Mouse (Mus musculus): ENCODE measurements around the gene Dnajb11. TPM values are rescaled to one million over a fixed set of nuclear protein-coding genes. Genes with fewer than 3 reads are reported as not detected.

Gene Dnajb11
- 10 to 100 TPM; 45.0 to 54.4 TPM for polyA plus RNA-seq (2017; shearing (Covaris generic))

- peak; percentile 91 for ATAC-seq
These were observed at the start of gene Dnajb11, which contains the start of gene Tbccd1 for GRCm38 (mm10) chr16:22857431-22858113. Gene Dnajb11, plus strand, starts transcription at chr16:22857845. Gene Tbccd1, minus strand, starts transcription at chr16:22857669.

DNA sequence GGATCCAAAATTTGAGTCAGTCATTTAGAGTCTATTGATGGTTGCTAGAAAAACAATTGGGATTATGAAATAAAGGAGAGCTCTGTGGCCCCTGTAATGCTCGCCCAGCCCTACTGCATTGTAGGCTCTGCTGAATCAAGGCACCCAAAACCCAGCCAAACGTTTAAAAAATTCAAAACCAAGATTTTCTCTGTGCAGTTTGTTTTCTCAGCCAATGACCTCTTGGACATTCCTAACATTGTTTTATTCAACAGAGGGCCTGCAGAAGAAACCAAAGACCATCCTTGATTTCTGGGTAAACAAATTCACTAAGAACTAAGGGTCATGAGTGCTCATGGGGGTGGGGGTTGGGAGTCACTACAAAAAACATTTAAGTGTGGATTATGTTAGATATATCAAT is 46.2 kb upstream of the Dnajb11 start, which contains the start of gene Crygs:
Crygs (minus strand) TSS at position 101 of the 400 bp plus-strand sequence.
- ATAC-seq = no peak

DNA sequence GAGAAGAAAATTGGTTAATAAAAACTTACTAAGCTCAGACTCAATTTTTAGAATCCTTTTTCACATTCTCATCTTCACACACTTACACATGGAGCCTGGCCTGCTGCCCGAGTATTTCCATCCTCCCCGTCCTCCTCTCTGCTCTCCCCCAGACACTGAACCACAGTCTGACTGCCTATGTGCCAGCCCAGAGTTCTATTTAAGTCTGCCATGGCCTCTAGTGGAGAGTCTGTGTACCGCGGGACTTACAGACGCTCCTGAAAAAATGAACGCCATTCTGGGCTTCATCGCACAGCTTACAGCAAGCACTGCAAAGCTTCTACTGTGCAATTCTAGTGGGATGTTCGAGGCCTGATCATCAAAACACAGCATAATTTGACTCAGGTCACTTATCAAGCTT is 36.9 kb upstream of the Dnajb11 start:
- ATAC-seq = no peak

DNA sequence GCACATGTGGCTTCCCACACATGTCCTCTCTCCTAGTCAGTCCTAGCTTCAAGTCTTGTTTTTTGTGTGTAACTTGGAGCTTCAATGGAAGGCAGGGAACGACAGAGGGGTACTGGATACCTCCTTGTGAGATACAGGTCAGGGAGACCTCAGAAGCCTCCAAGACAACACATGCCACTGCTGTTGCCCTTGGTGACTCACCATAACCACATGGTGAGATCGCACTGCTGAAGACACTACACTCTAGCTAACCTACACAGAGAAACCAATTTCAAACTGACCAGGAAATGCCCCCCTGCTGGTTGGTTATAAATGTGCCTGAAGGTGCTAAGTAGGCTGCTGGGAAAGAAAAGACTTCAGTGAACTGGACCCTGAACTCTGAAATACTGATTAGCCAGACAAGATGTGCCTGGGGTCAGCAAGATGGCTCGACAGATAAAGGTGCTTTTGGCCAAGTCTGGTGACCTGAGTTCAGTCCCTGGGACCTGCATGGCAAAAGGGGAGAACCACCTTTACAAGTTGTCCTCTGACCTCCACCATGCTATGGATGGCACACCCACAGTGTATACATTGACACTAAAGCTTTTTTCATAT is 24.6 kb upstream of the Dnajb11 start:
- no peak for ATAC-seq

GRCm38 (mm10) chr16:22839146-22839857 is 18.3 kb upstream of the Dnajb11 start:
- ATAC-seq = no peak

- no peak for ATAC-seq
These were observed 14.8 kb upstream of the Dnajb11 start for GRCm38 (mm10) chr16:22842871-22843270.

DNA sequence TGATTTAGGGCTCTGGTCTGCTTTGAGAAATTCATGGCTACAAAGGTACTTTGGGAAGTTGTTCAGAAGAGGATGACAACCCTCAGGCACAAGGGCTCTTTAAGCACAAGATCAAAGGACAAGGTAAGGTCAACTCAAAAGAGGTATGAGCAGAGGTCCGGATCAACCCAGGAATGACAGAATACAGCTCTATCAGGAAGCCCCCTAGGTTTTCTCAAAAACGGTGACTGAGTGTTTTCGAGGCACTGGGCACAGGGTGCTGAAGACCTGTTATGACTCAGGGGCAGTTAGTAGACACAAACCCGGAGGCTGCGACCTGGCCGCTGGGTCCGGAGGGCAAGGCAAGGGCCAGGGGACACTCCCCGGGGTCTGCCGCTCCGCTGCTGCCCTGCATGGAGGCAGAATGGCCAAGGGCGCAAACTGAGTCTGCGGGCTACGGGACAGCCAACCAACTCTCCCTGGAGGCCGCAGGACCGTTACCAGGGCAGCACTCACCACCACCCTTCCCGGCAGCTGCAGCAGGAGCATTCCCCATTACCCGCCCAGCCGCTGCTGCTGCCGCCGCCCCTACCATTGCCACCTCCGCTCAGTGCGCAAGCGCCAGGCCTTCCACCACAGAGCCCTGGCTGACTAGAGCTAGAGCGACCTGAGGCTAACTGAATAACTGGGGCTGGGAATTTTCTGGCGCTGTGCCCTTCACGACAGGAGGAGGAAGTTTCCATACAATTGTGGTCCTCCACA is 13.4 kb upstream of the Dnajb11 start:
- ATAC-seq = no peak

DNA sequence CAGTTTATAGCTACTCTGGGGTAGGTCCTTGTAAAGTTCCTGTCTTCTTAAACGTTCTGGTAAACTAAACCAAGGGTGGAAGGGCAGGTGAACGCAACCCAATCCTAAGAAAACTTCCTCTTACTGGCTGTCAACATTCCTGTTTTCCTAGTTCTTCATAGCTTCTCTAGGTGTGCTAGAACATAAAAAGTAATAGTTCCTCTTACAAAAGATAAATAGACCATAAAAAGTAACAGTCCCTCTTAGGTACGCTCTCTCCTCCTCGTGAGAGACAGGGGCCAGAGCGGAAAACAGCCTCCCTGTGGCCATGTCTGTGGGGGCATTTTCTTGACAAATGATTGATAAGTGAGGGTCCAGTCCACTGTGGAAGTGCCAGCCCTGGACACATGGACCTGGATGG is 12.8 kb upstream of the Dnajb11 start:
- ATAC-seq = no peak

DNA sequence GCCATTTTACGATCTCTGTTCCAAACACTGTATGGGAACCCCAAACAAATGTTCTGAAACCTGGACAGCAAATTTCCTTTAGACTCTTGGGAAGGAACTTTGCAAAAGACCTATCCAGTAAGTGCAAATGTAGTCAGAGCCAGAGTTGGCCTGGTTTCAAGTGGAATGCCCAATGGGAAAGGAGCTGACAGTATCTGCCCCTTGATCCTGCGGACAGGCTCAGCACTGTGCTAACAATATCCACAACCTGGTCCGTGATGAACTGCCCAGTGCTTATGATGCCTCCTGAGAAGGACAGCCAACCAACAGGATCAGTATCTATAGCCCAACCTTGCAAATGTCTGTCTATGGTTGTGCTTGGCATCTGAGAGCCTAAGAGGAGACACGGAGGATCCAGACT is 12.2 kb upstream of the Dnajb11 start:
- no peak for ATAC-seq

DNA sequence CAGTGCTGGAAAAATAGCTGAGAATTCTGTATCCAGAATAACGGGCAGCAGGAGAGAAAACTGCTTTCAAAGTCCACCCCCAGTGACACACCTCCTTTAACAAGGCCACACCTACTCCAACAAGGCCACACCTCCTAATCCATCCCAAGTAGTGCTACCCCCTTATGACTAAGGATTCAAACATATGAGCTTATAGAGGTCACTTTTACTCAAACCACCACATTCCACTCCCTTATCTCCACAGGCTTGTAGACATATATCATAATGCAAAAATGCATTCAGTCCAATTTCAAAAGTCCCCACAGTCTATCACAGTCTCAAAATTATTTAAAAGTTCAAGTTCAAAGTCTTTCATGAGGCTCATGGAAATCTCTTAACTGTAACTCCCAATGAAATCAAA is 10.0 kb upstream of the Dnajb11 start:
- ATAC-seq = no peak

DNA sequence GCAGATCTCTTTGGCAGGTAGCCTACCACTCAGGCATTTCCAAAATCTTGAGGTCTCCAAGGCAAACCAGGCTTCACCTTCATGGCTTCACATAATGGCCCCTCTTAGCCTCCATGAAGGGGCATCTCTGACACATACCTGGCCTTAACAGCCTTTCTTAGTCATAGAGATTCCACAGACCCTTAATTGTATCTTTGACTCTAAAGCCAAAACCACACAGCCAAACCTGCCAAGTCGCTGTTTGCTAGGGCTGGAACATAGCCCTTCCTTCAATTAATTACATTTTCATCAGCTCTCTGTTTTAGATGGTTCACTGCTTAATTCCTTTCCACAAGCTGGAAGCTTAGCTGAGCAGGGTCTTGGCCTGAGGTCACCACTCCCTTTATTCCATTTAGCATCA is 9.3 kb upstream of the Dnajb11 start:
- ATAC-seq = no peak

- ATAC-seq = no peak
These were observed 4.9 kb upstream of the Dnajb11 start for GRCm38 (mm10) chr16:22852709-22853108.

GRCm38 (mm10) chr16:22856773-22857172 is 872 bp upstream of the Dnajb11 start:
- ATAC-seq = no peak

- ATAC-seq = no peak
These were observed 14.8 kb downstream of the Dnajb11 start for GRCm38 (mm10) chr16:22872397-22872796.

DNA sequence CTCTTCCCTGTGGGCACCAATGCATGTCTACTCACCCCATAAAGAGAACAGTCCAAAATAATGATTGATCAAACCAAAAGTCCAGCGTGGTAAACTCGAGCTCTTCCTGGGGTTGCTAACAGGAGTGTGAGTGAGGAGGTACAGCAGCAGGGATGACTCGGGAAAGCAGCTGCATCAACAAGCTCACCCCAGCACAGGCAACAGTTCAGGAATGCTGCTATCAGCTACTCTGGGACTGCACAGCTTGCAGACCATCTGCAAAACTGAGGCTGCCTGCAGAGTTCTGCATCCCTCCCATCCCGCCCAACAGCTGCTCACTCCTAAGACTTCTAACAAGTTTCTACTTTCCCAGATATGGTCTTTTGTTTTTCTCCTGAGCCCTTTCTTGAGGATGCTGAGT is 15.7 kb downstream of the Dnajb11 start:
- ATAC-seq = no peak

DNA sequence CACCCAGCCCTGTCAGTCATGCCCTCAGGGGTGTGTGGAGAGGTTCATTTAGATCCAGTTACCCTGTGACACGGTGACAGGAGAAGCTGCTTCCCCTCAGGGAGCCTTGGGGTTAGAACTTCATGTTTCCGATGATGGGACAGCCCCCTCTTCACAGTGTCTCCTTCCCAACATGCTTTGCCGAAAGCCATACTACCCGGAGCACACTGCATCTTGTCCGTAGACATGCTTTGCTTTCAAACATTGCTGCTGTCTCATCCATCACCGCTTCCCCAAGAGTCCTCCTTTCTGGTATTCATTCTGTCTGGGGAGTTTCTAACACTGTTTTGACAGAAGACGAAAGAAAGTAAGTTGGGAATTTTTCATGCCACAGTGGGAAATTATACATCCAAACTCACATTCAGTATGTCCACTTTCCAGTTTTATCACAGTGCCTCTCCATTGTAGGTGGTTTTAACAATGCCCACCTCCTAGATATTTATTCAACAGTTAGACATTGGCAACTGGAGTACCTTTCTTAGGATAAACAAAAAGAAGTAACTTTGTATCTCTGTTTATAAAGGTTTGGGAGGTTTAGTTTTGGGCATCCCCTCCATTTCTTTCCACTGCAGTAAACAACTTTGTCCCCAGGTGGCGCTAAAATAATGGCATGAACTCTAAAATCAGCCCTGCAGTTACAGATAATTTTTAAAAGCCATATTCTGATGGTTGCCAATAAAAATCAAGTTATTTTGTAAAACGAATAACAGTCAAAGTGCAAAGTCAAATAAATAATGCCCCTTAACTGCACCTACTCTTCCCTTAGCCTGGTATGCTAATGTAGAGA is 18.8 kb downstream of the Dnajb11 start:
- no peak for ATAC-seq

DNA sequence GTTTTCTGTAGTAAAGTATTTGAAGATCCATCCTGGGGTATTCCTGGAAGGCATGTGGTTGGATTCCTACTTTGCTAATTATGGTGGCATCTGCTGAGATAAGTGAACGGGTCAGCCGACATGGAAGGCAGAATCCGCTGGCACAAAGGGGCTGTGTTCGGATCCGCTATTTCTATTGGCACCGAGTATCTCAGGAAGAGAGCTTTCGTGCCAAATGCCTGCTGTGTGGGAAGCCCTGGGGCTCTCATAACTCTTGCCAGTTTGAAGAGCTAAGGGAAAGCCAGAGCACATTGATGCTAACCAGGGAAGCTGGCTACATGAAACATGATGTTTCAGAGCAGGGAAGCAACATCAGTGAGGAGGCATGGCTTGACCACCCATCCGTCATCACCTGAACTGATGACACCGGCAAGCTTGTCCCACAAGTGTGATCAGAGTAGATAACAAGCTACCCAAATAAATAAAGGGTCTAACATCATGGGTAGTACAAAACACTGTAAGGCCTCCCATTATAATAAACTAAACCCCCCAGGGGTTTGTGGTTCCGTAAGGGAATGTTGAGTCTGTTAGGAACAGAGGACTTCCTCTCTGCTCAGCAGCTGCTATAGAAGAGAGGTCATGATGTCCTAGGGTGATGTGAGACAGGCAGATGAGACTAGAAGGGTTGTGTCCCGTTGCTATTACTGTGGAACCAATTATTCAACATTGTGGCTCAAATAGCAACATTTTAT is 20.2 kb downstream of the Dnajb11 start:
- ATAC-seq = no peak

DNA sequence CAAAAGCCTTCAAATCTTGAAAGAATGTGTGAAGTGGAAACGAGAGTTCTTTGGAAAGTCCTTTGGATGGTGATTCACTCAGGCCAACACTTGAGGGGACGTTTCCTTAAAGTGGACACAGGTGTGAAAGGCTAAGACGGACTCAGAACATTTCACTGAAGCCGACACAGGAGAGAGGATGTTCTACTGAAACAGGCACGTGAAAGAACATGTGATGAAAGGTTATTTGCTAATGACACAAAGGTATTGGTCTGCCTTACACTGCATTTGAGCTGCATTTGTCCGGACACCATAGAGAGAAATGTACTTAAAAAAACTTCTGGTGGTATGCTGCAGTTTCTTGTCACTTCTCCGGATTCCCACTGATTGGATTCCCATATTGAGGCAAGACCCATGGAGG is 21.1 kb downstream of the Dnajb11 start:
- ATAC-seq = no peak

DNA sequence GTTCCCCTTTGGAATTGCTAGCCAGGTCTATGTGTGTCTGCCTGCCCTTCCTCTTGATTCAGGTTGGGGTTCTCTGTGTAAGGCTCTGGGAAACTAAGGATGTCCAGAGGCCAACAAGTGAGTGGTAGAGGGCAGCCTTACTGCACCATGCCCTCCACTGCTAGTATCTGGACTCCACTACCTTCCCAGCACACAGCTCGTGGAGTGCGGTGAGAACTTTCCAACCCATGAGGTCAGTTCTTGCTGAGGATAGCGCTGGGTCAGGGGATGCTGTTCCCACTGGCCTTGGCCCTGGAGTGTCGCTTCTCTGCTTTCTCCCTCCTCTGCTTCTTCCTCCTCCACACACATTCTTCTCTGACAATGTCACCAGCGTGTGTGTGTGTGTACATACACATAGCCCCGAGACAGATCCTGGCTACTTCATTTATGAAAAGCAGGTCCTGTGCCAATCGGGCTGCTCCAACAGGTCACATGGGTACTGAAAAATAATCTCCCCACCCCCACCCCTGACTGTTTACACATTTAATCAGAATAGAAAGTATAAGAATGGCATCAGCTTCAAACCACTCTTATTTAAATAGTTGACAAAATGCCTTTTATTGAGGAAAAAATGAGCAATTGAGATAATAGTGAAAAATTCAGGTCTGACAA is 22.4 kb downstream of the Dnajb11 start:
- ATAC-seq = no peak

- ATAC-seq = no peak
These were observed 23.3 kb downstream of the Dnajb11 start for GRCm38 (mm10) chr16:22880900-22881299.

- no peak for ATAC-seq
These were observed 23.8 kb downstream of the Dnajb11 start for GRCm38 (mm10) chr16:22881487-22881886.

All from CD4-positive, CD25-positive, alpha-beta regulatory T cell, adult 4 months (primary cell).